Mouse (Mus musculus): ENCODE measurements around the gene Aass. TPM values are rescaled to one million over a fixed set of nuclear protein-coding genes. Genes with fewer than 3 reads are reported as not detected.

Aass gene
- polyA plus RNA-seq, 1 experiment from 2014 or later = 1.7 TPM

Other genes starting within 250 kb of the Aass start
- 0.33 and 1.4 TPM in 2 replicates for gene Fezf1, start 115.4 kb upstream of the Aass start, polyA plus RNA-seq (2016; fragmentation: Nextera tagmentation; extraction: Ambion mirVana)